Mouse (Mus musculus) adrenal gland, adult 18-20 months (tissue): ENCODE data around the gene Mrpl2. TPM values are rescaled to one million over a fixed set of nuclear protein-coding genes. Genes with fewer than 3 reads are reported as not detected.

Experiments
- DNase-seq, 2 experiments: peaks; one replicate each; pipeline ENCODE4 v3.0.0; 2021 to 2022; ENCODE audit warnings: low spot score in 2 of 2
- long read RNA-seq, 2 experiments: library from polyadenylated mRNA; stranded (forward); transcript quantifications; one replicate each; pipeline ENCODE4 v2.0.0; 2021
- total RNA-seq, 2 experiments: library from RNA; stranded (reverse); gene quantifications; 1 replicate in 1 of 2; 2 replicates in 1 of 2; pipeline ENCODE4 v1.2.3; 2021

Mrpl2 gene
- 10 to 100 TPM; 97.8 to 99.8 TPM for total RNA-seq
- long read RNA-seq, experiment 1, transcript Mrpl2-201 (7 exons, 1,031 nt), result major isoform, 26 of 29 reads
- long read RNA-seq, experiment 1, partial matches to known transcripts, result 0 of 29 reads
- long read RNA-seq, experiment 1, other reads (novel, unspliced or antisense), result 3 of 29 reads
- long read RNA-seq, experiment 2, transcript Mrpl2-201 (7 exons, 1,031 nt), result major isoform, 102 of 109 reads
- long read RNA-seq, experiment 2, partial matches to known transcripts, result 0 of 109 reads
- long read RNA-seq, experiment 2, other reads (novel, unspliced or antisense), result 4 of 109 reads

DNA sequence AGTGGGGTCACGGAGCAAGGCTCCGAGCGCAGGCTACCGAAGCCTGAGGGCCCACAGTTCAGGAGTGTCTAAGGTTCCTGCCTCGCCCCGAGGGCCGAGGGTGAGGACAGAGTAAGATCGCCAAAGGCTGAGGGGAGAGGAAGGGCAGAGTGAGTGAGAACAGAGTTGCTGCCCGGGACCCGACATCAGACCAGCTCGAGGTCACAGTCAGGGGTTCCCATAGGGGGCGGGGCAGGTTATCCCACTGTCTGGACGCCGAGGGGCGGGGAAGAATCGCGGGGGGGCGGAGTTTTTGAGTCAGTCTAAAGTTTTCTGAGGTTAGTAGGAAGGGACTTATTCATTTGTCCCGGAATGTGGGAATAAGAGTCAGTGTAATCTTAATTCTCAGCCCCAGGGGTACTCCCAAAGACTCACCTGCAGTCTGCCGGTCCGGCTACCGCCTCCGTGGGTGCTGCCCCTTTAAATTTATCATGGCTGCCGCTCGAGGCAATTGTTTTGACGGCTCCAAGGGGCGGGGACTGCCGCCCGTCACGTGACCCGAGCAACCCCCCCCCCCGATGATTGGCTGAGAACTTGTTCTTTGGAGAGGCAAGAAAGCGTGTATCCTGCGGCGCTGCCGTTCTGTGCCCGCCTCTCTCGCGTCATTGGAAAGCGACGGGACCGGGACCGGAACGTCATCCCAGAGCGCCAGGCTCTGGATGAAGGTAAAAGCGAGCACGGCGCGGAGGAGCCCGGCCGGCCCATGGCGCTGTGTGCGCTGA is at the start of gene Mrpl2, which contains the start of gene Klc4:
TSS of gene Mrpl2 (plus strand) at position 669 of the 761 bp plus-strand sequence.
TSS of gene Klc4 (minus strand) at position 462 of the 761 bp plus-strand sequence.
- DNase-seq, result peak; percentile 99

DNA sequence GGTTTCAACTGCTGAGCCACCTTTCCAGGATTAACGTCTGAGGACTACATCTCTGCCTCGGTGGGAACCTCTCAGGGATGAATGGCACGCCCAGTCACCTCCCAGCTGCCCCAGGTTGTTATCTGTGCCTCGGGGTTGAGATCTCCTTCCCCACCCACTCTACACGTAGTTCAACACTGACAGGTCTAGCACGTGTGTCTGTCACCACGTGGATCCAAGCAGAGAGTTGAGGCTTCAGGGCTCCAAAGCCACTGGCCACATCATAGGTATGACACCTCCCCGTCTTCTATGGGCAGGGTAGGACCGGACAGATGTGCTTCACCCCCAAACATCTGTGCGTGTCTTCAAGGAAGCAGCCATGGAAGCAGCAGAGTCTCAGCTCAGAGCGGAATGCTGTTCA is 48.1 kb upstream of the Mrpl2 start:
- no peak for DNase-seq

- no peak for DNase-seq
Observed at GRCm38 (mm10) chr17:46598963-46599362, 47.1 kb upstream of the Mrpl2 start.

DNA sequence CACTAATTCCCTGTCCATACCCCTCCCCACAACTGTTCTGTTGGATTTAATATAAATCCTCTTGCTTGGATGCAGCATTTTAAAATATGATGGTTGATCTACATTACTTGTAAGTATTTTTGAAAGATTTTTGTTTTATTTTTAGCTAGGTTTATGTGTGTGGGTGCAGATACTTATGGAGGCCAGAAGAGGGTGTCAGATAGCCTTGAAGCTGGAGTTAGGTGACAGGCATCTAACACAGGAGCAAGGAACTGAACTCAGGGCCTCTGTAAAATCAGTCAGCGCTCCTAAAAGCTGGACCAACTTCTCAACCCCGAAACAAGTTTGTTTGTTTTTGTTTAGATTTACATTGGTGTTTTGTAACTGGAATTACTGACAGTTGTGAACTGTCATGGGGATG is 45.5 kb upstream of the Mrpl2 start:
- no peak for DNase-seq

DNA sequence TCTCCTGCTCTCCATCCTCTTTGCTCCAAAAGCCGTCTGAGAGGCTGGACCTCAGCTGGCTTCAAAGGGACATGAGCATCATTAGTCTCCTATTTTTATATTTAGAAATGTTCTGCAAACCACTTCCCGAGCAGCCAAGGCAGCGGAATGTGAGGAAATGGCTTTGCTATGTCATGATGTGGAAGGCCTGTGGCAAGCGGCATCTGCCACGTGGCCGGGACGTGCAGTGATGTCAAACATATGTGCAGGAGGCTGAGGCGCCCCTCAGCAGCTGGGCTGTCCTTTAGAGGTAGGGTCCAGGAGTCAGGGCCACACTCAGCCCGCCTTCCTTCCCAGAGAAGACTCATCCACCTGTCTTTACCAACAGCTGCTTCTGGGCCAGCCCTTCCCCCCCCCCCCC is 43.8 kb upstream of the Mrpl2 start:
- no peak for DNase-seq

DNA sequence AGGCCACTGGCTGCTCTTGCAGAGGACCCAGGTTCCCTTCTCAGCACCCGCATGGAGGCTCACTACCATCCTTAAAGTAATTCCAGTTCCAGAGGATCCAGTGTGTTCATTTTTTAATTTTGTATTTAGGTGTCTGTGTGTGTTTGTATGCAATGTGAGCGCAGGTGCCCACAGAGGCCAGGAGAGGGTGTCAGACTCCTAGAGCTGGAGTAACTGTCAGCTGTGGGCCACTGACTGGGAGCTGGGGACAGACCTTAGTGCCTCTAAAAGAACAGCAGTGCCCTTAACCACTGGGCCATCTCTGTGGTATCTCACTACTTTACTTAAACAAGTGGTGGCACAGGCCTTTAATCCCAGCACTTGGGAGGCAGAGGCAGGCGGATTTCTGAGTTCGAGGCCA is 42.8 kb upstream of the Mrpl2 start:
- DNase-seq, result no peak

DNA sequence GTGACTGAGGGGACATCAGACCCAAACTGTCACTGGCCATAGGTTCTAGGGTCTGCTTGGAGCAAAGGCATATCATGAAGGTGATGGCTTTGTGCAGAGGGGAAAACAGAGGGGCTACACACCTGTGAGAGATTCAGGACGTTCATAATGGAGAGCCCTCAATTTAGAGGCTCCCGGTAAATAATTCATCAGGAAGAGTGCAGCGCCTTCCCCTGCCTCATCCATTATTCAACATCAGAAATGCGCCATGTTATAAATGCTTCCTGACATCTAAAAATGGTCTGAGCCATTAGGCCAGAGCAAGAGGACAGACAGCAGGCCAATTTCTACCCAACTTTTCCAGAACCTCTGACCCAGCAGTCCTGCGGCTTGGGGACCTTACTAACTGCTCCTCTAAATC is 40.9 kb upstream of the Mrpl2 start:
- no peak for DNase-seq

DNA sequence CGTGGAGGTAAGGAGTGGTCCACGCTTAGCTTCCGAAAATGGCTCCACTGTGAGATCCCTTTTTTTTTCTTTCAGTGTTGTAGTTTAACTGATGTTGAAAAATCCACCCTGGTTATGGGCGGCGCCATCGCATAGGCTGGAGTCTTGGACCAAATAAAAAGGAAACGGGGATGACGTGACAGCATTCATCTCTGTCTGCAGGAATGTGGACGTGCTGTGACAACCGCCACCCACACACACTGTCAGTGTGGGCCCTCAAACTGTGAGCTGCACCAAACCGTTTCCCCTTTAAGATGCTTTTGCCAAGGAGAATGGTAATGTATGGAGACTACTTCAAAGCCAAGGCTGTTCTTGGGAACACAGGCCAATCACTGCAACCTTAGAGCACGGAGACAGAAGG is 40.0 kb upstream of the Mrpl2 start:
- no peak for DNase-seq

GRCm38 (mm10) chr17:46609721-46610514 is 36.1 kb upstream of the Mrpl2 start:
- no peak for DNase-seq

DNA sequence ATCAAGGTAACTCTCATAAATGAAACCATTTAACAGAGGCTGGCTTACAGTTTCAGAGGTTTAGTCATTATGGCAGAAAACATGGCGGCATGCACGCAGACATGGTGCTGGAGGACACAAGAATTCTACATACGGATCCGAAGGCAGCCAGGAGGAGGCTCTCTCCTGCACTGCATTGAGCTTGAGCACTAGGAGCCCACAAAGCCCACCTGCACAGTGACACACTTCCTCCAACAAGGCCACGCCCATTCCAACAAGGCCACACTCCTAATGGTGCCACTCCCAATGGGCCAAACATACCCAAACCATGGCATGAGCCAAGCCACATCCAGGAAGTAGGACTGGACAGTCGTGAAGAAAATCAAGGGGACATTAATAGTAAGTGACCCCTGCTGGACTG is 34.7 kb upstream of the Mrpl2 start:
- no peak for DNase-seq

- no peak for DNase-seq
Observed at GRCm38 (mm10) chr17:46612189-46612588, 33.8 kb upstream of the Mrpl2 start.

DNA sequence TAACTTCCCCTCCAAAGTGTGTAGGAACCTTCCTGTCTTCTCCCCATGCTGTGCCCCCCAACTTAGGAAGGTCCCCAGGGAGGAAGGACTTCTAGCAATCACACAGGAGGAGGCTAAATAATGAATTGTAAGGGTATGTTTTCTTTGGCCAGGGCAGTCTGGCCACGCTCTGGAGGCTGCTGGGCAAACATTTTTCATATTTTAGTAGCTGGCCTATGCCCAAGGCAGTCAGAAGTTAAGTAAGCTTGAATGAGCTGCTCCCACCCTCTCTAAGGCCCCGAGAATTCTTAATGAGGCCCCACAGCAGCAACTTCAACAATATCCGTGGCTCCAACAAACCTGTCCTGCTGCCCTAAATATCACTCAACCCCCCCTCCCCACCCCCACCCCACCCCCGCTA is 33.2 kb upstream of the Mrpl2 start:
- no peak for DNase-seq

GRCm38 (mm10) chr17:46613229-46613628 is 32.8 kb upstream of the Mrpl2 start:
- no peak for DNase-seq

- no peak for DNase-seq
Observed at GRCm38 (mm10) chr17:46617799-46618198, 28.2 kb upstream of the Mrpl2 start.

- DNase-seq, result no peak
Observed at GRCm38 (mm10) chr17:46618394-46618768, 27.6 kb upstream of the Mrpl2 start.

DNA sequence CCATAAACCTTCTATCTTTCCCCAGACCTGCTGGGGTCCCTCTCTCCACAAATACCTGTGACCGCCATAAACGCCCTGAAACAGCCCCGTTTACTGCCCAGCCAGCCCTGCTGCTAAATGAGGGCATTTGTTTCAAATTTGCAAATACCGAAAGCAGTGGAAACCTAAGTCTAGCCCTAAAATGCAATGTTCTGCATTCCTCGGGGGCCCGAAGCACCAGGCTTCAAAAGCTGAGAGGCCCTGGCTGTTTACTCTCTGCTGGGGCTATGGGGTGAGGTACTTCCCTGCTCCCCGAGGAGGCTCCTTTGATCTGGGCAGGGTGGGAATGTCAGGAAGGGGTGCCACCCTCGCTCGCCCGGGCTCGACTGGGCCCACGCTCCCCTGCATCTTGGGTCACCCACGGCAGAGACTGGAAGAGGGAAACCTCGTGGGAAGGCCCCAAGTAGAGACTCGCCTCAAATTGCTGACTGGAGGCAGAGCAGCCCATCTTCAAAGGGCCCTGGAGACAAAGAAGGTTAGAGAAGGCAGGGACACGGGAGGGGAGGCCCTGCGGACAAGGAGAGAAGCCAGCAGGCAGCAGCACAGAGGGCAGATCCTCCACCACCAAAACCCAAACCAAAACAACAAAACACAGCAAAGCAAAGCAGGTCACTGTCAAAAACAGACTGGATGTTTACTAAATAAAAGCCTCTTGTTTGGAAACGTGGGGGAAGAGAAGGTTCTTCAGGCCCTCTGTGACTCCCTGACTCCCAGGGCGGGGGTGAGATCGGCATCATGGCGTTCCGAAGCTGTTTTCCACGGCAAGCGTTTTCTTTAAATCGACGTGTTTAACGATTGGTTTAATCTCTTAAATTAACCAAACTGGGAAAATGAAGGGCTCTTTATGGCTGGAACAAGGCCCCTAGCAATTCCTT is 27.0 kb upstream of the Mrpl2 start:
- DNase-seq, result no peak

DNA sequence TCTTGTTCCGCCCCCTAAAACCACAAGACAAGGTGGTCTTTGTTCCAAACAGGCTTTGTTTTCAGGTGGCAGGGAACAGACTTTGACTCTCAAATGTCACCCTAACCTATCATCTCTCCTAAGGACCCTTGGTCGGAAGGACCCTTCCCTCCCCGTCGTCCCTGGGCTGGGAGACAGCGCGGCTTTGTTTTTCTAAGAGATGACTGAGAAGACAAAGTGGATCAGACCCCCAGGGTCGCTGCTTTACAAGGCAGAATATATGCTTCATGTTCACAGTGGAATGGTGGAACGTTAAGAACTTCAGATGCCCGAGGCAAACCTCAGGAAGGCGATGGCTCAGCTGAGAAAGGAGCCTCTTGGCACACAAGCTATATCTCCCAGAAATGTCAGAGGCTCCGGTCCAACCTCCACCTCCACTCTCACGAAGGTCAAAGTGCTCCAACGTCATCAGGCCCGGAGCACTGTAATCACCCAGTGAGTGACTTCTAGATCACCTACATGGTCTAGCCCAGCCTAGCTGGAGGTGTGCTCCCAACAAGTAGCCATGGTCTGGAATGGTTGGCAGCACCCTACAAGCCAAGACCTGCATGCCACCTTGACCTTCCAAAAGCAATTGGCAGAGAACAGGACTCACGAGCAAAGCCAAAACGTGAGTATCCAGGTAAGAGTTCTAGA is 26.2 kb upstream of the Mrpl2 start:
- DNase-seq, result no peak

- peak in 1 of 2 experiments; percentile 29 for DNase-seq
Observed at GRCm38 (mm10) chr17:46621324-46621723, 24.7 kb upstream of the Mrpl2 start.

- no peak for DNase-seq
Observed at GRCm38 (mm10) chr17:46622269-46622668, 23.8 kb upstream of the Mrpl2 start.
